Mouse (Mus musculus) bone marrow, adult 2 months (tissue): Measurements from ENCODE around the gene Foxn2. TPM values are rescaled to one million over a fixed set of nuclear protein-coding genes. Genes with fewer than 3 reads are reported as not detected.
A peak's percentile ranks its signal among the peaks of the same experiment; 100 is the strongest.
"Not testable (repeated sequence)": the region's sequence is repeated elsewhere in the genome, so short reads cannot be mapped to it uniquely, and the experiment has no call there.

Experiments used
- H3K27ac ChIP-seq: fragments of 200-500 bp; 2 replicates; pipeline ENCODE4 v1.5.1; 2012; ENCODE audit warnings: low read depth, mild to moderate bottlenecking, control low read depth, inconsistent platforms, low read length; ENCODE audit not compliant: control insufficient read depth, poor library complexity, insufficient read depth
- H3K4me1 ChIP-seq: fragments of 200-500 bp; 2 replicates; pipeline ENCODE4 v1.6.1; 2011; ENCODE audit warnings: low read length; ENCODE audit not compliant: control insufficient read depth, insufficient read depth
- H3K4me3 ChIP-seq: fragments of 200-500 bp; replicated peaks from 2 replicates; pipeline ENCODE3; 2011; ENCODE audit warnings: mild to moderate bottlenecking, low read depth, low read length, control low read depth; ENCODE audit not compliant: control insufficient read depth
- CTCF ChIP-seq: fragments of 200-500 bp; IDR thresholded peaks from 2 replicates; pipeline ENCODE4 v1.5.1; 2011; ENCODE audit warnings: low read length, control low read depth; ENCODE audit not compliant: control insufficient read depth, insufficient read depth
- POLR2A ChIP-seq: fragments of 200-500 bp; IDR thresholded peaks from 2 replicates; pipeline ENCODE4 v1.6.1; 2011; ENCODE audit warnings: low read depth, mild to moderate bottlenecking, control low read depth, low read length, borderline replicate concordance; ENCODE audit not compliant: control insufficient read depth
- WGBS: fragments of 180-500 bp; shearing (Covaris S2); methylation state at CpG from one replicate; pipeline ENCODE4 v1.1.7; 2018; 5-methylcytosine and 5-hydroxymethylcytosine counted together
- polyA plus RNA-seq: library from polyadenylated mRNA; stranded (reverse); fragments of >200 nt; gene quantifications from 2 replicates; pipeline ENCODE4 v1.2.4, GENCODE M21; 2011; ENCODE audit warnings: low replicate concordance; ENCODE audit not compliant: missing spikeins, insufficient read depth, insufficient read length

Gene Foxn2
- polyA plus RNA-seq, 1 experiment = 7.4 TPM

DNA sequence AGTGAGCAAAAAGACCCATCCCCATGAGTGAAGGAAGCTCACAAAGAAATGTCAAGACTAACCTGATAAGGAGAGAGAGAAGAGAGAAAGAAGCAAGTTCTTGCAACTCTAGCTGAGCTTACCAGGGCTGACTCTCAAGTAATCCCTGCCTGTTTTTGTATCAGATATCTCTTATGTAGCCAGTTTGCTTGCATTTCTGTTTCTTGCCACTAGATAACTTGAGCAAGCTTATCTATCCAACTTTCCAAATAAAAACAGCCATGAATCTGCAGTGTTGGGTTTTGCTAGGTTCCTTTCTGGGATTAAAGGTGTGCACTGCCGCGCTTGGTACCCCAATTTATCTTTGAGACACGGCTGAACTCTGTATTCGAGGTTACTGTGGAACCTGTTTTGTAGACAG, 4.2 kb upstream of the Foxn2 start:
- WGBS = 92% methylated on average over 4 of the region's 4 CpGs

DNA sequence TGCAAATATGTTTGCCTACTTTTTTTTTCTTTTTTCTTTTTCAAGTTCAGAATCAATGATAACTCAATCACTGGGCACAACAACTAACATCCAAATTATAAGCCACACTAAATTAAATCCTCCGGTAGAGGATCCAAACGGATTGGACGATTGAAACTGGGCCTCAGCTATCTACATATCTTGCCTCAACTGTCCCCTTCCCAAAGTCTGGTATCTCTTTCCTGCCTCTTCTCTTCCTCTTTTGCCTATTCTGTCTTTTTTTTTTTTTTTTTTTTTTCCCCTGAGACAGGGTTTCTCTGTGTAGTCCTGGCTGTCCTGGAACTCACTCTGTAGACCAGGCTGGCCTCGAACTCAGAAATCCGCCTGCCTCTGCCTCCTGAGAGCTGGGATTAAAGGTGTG, 3.8 kb upstream of the Foxn2 start:
- H3K4me3 ChIP-seq, H3K4me1 ChIP-seq, H3K27ac ChIP-seq: not testable (repeated sequence)
- WGBS = 78% methylated on average over 5 of the region's 5 CpGs

More for the DNA sequence above, 4.2 kb upstream of the Foxn2 start:
- H3K4me3 ChIP-seq = no peak overlapping the region
- TF ChIP-seq CTCF (no peak), POLR2A (no peak)
- H3K4me1 ChIP-seq = no peaks in the 10 kb centered on the region; the same call in 1 of the 2 replicates
- H3K27ac ChIP-seq = no peak overlapping the region

DNA sequence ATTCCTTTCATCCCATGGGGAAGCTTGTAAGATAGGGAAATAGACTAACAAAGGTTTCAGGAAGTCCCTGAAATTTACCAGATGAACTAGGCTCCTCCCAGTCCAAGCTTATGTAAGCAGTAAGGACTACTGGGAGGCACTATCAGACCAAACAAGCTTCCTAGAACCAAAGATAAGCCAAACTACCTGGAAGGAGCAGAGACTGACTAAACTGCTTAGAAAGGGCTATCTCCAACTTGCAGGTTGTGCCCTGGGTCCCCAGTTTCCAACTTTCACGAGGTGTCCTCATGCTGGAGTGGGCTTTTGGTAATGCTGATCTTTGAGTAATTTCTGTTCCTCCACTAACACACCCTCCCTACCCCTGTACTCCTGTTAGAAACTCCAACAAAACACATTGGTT, 3.1 kb upstream of the Foxn2 start:
- WGBS = 71% methylated on average over 1 of the region's 1 CpGs
- TF ChIP-seq CTCF (no peak), POLR2A (no peak)
- no peak overlapping the region for H3K27ac ChIP-seq
- no peaks in the 10 kb centered on the region for H3K4me1 ChIP-seq
- no peak overlapping the region for H3K4me3 ChIP-seq

DNA sequence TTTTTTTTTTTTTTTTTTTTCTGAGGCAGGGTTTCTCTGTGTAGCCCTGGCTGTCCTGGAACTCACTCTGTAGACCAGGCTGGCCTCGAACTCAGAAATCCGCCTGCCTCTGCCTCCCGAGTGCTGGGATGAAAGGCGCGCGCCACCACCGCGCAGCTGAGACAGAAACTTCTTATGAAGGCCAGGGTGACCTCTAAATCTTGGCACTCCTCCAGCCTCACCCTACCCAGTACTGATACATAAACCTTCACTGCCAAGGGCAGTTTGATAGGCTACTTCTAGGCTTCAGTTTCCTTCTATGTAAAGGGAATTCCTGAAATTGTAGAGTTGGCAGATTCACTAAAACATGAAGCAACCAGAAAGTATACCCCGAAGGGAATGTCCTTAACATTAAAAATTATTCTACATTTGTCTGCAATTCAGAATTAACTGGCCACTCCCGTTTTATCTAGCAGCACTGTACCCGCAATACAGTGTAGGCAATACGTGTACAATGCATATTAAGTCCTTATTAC, 918 bp upstream of the Foxn2 start:
- no peak overlapping the region for H3K27ac ChIP-seq
- 75% methylated on average over 12 of the region's 12 CpGs for WGBS
- TF ChIP-seq CTCF (no peak), POLR2A (no peak)
- H3K4me1 ChIP-seq = no peaks in the 10 kb centered on the region; the same call in 1 of the 2 replicates
- no peak overlapping the region for H3K4me3 ChIP-seq

DNA sequence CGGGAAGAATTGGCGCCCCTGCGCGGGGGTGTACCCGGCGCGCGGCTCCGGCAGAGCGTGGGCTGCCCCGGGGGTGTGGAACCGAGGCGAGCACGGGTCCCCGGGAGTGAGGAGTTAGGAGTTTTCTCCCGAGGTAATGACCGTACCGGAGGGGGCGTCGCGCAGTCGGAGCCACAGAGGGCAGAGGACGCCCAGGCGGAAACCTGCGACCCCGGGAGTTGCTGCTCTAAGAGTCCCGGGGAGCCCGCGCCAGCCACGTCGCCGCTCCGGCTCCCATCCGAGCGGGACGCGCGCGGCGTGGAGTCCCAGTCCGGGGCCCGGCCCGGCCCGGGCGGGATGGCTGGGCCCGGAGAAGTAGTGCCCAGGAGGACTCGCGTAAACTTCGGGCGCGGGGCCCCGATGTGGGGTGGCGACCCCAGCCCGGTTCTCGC, 505 bp downstream of the Foxn2 start:
- no peak for TF ChIP-seq CTCF
- TF ChIP-seq POLR2A = no peak
- Histone ChIP-seq H3K4me3 (peak overlapping the region; percentile 87), H3K4me1 (no peaks in the 10 kb centered on the region; the same call in 1 of the 2 replicates), H3K27ac (peak overlapping the region; percentile 98)
- 1% methylated on average over 55 of the region's 55 CpGs for WGBS

DNA sequence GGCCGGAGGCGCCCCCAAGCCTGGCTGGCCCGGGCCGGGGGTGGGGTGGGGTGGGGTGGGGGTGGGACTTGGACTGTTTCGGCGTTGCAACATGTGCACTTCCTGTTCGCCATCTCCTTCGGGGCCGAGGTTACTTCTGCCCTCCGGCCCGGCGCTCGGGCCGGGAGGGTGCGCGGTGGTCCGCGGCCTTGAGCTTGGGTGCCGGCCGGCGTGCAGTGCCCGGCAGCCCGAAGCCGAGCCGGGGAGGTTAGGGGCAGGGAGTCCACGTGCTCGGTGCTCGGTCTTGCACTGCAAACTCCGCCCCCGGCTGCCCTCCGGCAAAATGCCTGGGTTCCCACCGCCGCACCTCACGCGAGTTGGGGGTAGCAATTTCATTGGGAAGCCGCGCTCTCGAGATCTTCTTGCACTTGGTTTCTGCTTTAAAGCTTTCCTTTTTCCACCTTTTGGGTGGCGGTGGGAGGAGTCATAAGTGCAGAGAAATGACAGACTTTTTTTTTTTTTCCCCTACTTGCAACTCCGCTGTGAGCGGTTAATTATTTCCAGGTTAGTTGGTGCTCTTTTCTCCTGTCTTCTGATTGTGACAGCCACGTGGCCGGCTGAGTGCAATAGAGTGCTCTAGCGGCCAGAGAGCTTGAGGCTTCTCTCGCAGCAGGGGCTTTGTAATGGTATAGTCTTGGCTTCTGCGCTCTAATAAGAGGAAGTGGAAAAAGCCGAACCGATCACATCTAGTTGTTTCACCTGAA, 1.1 kb downstream of the Foxn2 start:
- Histone ChIP-seq H3K4me3 (peak overlapping the region; percentile 87), H3K27ac (peak overlapping the region; percentile 98), H3K4me1 (no peaks in the 10 kb centered on the region; the same call in 1 of the 2 replicates)
- WGBS = 1% methylated on average over 47 of the region's 48 CpGs
- TF ChIP-seq CTCF = no peak
- TF ChIP-seq POLR2A = peak; percentile 40; the same call in 1 of the 2 replicates

DNA sequence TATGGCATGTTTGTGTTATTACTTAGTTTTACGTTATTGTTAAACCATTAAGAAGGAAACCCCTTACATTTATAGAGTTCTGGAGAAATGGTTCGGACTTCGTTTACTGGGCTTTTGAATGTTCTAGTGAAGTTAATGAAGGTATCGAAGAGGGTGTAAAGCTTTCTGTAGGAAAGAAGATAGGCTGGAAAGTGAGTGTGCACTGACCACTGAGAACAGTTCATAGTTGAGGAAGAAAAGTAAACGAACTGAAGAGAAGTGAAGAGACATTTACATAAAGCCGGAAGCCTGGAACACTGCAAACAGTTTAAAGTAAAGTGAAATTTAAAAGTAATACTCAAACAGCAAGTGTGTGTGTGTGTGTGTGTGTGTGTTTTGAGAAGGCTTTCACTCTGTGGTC, 2.1 kb downstream of the Foxn2 start:
- no peak overlapping the region for H3K27ac ChIP-seq
- 34% methylated on average over 6 of the region's 6 CpGs for WGBS
- peak overlapping the region; percentile 29 for H3K4me3 ChIP-seq
- no peak for TF ChIP-seq CTCF
- TF ChIP-seq POLR2A = no peak
- no peaks in the 10 kb centered on the region; the same call in 1 of the 2 replicates for H3K4me1 ChIP-seq

DNA sequence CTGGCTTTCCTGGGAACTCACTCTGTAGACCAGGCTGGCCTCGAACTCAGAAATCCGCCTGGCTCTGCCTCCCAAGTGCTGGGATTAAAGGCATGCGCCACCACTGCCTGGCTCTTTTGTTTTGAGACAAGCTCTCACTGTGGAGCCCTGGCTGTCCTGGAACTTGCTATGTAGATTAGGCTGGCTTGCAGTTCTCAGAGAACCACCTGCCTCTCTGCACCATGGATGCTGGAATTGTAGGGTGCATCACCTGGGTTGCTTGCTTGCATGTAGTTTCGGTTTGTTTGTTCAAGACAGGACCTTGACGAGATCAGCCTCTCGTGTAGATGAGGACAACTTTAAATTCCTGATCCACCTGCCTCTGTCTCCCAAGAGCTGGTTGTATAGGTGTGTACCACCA, 2.7 kb downstream of the Foxn2 start:
- H3K27ac ChIP-seq = no peak overlapping the region
- no peaks in the 10 kb centered on the region; the same call in 1 of the 2 replicates for H3K4me1 ChIP-seq

DNA sequence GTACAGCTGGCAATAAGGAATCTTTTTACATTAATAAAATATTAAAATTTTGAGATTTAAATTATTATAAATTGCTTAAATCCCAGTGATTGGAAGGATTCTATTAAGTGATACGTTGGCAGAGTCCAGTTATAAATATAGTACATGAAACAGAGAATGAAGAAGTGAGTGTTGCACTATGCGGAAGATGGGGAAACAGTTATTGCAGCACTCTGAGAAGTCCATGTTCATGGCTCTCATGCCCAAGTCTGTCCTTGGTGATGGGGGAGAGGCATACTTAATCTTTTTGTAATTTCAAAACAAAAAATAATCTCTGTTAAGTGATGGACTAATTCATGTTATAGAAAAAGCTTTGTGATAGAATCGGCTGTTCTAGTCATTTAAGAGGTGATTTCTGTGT, 17.6 kb downstream of the Foxn2 start:
- no peak for TF ChIP-seq CTCF
- no peak for TF ChIP-seq POLR2A
- 41% methylated on average over 3 of the region's 3 CpGs for WGBS
- no peak overlapping the region for H3K27ac ChIP-seq
- H3K4me3 ChIP-seq = no peak overlapping the region
- H3K4me1 ChIP-seq = peaks cover 1% of the 10 kb centered on the region; the same call in 1 of the 2 replicates

More for the DNA sequence above, 2.7 kb downstream of the Foxn2 start:
- no peak overlapping the region for H3K4me3 ChIP-seq
- TF ChIP-seq CTCF (no peak), POLR2A (no peak)
- 73% methylated on average over 6 of the region's 6 CpGs for WGBS
